Mouse (Mus musculus) right cerebral cortex, adult 18-20 months (tissue): ENCODE measurements at regions not wholly inside any gene's neighbourhood (a gene's known extent, or its start where the extent isn't known, plus 50 kb on each side); places are given as distances from the start of the nearest gene placed in this dataset.
A peak's percentile ranks its signal among the peaks of the same experiment; 100 is the strongest.

Source experiments
- DNase-seq: peaks from one replicate; pipeline ENCODE4 v3.0.0; 2022; ENCODE audit warnings: mixed read lengths

DNA sequence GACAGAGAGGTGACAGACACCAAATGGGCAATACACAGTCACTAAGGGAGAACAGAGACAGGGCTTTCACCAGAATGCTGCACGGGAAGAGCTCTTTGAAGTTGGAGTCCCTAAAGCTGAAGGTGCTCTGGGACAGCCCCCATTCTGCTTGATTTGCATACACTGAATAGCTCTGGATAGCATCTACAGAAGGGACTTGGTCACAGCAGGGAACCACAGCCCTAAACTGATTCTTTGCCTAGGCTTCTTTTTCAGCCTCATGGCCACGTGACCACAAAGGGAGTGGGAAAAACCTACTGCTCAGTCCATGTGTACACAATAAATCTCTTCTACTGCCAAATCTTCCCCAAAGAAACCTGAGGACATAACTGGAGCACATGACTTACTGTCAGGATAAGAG is 221.3 kb downstream of the Opa1 start:
- DNase-seq = no peak

DNA sequence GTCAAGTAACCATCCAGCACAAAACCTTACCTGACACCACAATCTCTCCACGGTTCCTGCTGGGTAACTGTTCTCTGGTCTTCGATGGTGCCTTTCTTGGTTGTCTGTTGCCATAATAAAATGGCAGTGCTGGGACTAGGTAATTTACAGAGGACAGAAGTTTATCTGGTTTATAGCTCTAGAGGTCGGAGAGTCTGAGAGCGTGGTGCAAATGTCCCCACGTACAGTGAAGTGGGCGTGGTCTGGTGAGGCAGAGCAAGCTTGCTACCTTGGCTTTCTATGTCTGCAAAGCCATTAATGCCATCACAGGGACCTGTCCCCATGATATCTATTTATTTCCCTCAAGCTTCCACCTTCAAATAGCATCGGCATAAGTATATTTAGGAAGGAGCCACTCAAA is 223.0 kb downstream of the Opa1 start:
- DNase-seq = no peak

DNA sequence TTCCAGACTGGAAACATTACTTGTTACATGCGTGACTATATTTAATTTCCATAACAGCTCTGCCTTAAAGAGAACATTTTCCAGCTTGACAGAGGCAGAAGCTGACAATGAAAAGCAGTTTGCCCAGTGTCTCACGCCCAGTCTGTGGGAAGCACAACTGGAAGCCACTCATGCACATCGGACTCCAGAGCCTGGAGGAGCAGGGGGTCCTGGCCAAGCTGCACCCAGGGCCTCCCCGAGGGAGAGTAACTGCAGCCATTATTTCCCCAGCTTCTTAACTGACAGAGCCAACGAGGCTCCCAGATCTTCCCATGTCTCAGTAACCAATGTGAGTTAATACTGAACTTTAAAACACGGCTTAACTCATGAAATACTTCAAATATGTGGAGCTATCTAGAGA is 223.5 kb downstream of the Opa1 start:
- no peak for DNase-seq

DNA sequence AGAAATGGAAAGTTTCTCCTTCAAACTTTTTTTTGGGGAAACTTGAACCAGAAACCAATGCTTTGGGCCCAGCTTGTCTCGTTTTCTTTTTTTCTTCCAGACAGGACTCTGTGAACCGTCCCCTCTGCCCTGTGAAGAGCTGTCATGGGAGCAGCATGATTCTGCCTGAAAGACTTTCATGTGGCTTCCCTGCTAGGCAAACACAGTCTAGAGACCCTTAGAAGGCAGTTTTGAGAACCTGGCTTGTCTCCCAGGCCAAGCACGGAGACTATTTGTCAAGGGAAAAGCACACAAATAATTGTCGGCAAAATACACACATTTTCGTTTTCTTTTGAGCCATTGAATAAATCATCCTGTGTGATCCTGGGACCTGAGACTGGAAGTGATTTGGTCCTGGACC is 228.7 kb downstream of the Opa1 start:
- DNase-seq = no peak

DNA sequence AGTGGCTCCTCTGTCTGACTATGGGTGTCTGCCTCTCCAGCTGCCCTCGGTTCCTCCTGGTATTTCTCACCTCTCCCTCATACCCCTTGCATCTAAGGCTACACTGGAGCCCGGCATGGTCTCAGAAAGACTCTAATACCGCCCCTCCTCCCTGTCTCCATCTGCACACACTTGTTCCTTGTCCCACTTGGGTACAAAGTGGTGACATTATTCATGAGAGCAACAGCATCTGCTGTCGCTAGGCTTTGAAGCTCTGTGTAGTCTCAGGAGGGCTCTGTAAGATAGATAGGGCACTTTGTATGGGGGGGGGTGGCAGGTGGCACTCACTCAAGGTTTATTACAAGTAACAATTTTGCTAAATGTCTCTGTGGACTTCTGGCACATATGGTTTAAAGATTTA is 229.7 kb downstream of the Opa1 start:
- no peak for DNase-seq

DNA sequence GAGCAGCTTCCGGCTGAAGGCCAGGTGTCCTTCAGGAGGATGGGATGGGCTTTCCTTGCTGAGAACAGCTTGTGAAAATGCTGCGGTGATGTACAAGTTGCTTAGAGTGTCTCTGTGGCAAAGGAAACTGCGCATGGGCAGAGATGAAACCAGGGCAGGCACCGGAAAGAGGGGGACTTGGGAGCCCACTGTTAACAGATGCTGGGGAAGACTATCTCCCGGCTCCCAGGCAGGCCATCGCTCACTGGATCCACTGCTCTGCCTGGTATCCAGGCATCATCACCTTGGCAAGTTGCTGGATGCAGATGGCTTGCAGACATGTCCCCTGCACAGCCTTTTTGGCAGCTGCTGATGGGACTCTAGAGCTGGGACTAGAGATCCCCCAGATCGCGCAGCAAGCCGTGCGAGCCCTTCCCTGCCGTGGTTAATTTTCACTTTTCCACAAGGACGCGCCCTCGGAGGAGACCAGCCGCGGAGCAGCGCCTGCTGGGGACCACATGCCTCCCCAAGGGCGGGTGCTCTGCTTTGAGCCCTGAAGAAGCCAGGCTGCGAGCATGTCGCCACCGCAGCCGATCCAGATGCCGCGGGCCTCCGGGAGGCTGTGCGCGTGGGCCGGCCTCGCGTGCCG is 234.4 kb downstream of the Opa1 start:
- DNase-seq = peak; percentile 69

DNA sequence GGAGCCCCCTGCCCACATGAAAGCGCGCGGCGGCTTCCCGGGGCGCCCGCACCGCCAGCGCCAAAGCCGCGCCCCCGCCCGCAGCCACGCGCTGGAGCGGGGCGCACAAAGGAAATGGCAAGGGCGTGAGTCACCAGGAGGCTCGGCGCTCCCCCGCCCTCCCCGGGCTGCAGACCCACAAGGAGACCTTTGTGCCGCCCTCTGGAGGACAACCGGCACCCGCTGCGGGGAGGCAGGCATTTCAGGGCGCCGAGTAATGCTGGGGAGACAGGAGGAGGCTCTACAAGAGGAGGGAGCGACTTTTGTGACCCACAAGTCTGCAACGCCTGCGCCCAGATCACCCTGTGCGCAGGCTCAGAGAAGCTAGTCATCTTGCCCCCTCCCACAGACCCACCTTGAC is 234.9 kb downstream of the Opa1 start:
- peak; percentile 88 for DNase-seq

DNA sequence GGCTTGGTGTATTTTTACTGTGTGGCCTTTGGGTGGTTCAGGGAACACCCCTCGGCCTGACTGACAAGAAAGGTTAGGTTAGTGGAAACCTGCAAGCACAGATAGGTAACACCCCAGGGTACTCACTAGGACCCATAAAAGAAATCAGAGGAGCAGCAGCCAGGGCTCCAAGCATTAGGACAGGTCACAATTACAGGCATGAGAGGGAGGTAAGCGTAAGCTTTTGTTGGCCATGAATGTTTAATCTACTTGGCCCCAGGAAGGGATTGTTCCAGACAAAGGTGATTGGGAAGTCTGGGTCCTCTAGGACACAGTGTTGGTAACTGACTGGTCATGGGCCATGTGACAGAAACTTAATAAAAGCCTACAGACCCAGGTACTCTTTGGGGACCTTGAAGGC is 235.5 kb downstream of the Opa1 start:
- peak; percentile 14 for DNase-seq

DNA sequence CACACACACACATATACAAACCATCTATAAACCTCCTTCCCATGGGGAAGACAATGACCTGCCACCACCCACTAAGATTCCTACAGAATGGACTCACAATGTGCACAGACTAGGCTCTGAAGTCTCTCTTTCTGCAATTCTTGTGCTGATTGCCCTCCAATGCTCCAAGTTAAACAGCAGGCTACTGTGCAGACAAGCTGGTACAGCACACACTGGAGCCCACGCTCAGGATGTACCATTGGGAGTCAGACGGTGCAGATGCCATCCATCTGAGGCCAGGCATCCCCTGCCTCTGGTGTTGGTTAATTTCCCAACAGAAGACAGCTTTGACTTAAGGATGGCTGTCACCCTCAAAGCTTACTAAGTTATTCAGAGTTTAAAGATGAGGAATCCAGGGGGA is 236.1 kb downstream of the Opa1 start:
- peak; percentile 47 for DNase-seq

DNA sequence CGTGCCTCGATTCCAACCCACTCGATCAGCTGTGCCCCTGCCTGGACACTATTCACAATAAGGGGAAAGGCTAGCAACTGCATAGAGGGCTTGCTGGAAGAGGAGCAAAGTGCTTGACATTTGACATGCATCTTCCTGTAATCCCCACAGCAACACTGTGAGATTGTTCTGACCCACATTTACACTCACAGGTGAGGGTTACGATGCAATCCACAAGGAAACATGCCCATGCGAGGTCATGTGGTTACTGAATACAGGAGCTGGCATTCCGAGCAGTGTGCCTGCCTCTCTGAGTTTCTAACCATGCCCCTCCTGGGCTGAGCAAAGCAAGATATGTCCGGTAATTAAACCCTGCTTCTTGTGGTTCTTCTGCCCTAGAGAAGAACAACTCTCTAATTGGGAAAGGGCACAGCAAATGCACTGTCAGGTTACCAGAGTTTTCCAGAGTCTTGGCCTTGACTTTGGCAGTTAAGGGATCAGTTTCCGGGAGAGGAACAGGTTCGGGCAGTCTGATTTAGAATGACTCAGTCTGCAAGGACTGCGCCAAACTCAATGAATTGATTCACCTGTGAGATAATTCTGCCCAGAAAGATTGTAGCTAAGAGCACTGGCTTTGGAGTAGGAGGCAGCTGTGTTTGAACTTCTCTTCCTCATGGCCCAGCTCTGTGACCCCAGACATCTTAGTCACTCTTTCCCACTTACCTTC is 236.7 kb downstream of the Opa1 start:
- no peak for DNase-seq

DNA sequence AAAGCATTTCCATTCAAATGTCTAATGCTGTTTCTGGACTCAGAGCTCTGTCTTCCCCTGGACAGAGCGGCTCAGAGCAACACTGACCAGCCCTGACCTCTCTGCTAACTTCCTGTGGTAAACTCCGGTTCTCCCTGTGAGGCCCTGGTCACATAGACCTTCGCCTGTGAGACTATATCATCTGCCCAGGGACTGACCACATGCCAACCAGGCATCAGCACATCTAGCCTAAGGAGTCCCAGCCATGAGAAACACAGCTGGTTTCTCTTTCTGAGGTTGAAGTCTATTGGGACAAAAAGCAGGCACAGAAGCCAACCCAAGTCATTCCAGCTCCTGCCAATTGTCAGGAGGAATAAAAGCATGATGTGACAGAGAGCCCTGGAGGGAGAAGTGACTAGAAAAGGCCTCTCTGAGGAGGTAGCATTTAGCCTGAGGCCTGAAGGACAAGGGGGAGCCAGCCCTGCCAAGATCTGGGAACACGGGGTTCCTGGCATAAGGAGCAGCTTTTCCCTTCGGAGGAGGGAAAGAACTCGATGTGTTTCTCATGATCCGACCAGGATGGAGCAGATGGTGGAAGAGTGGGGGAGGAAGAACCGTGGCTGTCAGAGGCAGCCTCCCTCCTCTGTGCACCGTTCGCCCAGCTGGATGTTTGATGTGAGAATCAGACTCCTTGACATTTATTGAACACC is 237.7 kb downstream of the Opa1 start:
- peak; percentile 93 for DNase-seq

DNA sequence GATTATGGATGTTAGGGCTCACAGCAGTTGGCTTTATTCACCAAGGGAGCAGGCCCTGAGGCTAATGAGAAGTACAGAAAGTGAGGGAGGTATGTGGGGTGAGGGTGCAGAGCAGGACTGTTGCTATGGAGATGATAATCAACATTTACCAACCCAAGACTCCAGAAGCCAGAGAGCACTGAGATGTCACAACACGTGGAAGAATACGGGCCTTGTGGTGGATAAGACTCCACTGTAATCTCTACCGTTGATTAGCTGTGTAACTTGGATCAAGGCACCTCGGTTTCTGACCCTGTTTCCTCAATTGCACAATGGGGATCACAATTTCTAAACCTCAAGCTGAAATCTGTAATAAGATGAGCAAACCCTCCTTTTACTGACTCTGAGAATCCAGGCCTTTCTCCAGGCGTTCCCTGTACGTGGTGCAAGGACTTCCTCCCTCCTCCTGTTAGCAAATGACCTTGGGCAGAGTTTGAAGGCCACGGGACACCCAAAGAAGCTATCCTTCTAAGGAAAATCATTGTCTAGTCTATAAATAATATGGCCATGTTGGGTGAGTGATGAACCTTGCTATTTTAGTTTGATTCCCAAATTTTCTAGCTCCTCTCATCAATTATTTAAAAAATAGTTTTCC is 239.8 kb downstream of the Opa1 start:
- DNase-seq = no peak

DNA sequence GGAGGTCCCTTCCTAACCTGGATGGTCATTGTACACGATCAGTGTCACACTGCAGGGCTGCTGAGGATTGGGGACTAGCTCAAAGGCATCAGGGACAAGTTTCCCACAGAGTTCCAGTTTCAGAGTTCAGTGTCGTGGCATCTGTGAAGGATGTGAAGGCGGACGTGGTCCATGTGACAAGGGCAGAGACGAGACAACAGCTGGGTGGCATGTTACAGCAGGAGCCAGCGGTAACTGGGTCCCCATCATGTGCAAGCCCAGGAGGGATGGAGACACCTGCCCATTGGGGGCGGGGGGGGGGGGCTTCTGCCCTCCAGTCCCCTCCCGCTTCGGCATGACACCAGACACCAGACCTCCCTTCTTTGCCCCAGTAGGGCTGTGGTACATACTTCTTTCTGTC is 241.6 kb downstream of the Opa1 start:
- DNase-seq = no peak

DNA sequence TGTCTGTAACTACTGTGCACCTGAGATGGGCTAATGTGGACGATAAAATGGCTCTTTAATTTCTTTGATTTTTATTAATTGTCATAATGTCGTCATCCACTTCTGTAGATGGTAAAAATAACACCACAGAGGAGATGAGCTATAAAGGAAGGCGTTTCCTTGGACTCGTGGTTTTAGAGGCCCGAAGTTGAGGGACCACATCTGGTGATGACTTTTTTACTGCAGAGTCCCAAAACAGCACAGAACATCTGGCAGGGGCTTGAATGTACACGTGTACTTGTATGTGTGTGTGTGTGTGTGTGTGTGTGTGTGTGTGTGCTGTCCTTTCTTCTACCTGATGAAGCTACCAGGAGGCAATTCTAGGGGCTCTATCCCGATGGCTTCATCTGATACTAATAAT is 242.1 kb upstream of the Hes1 start:
- no peak for DNase-seq

DNA sequence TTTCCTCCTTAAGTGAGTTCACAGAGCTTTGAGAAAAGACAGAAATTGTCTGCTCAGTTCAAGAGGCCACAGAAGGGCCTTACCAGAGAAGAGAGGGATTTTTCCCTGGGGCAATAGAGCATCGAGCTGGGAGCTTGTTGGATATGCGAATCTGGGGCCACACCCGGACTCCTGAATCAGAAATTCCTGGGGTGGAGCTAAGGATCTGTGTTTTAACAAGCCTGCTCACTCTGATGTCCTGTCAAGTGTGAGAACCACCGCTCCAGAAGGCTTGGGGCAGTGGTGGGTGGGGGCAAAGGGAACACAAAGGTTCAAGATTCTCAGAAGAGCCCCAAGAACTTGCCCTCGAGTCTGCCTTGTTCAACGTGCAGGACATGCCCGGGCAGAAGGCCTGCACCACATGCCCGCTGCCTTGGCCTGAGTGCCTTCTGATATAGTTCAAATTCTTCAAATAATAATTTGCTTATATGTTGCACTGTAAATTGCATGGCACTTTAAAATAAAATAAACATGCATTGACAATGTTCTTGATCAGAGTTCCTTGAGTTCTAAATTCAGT is 241.3 kb upstream of the Hes1 start:
- DNase-seq = no peak

DNA sequence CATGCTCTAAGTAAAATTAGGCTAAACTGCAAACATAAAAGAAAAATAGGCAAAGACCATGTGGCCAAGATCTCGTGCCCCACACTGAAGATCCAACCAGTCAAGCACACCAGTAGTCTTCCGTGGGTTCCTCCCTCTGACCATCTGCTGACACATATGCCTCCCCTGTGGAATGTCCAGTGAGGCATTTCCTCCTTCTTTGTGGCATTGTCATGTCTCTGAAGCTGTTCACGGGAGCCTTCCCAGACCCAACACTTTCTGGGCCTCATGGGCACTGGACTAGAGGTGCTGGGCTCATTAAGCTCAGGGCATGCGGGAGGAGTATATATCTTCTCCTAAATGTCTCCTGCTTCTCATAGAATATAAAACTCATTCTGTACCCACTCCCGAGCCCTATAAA is 237.3 kb upstream of the Hes1 start:
- DNase-seq = no peak

DNA sequence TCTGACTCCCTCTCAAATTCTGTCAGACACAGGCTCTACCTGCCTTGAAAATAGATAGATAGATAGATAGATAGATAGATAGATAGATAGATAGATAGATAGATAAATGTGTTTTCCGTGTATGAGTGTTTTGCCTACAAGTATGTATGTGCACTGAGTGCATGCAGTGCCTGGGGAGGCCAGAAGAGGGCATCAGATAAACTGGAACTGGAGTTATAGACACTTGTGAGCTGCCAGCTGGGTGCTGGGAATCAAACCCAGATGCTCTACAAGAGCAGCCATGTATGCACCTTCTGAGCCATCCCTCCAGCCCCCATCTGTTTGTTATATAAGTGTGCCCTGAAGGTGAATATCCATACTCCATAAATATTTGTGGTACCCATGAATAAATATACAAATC is 236.4 kb upstream of the Hes1 start:
- no peak for DNase-seq

DNA sequence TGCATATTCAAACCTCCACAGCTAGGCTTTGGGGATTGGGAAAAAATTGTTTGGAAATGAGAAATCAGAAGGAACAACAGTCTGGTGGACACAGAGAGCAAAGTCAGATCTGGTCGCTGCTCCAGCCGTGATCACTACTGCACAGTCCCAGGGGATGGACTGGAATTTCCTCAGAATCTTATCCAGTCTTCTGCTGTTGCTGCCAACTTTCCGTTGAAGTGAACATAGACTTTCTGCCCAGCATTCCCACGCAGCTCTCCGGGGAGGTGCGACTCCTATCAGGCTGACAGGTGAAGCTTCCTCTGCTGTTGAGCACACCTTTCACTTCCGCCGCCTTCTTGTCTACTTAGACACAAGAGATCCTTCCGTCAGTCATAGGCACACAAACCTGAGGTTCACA is 234.7 kb upstream of the Hes1 start:
- no peak for DNase-seq

DNA sequence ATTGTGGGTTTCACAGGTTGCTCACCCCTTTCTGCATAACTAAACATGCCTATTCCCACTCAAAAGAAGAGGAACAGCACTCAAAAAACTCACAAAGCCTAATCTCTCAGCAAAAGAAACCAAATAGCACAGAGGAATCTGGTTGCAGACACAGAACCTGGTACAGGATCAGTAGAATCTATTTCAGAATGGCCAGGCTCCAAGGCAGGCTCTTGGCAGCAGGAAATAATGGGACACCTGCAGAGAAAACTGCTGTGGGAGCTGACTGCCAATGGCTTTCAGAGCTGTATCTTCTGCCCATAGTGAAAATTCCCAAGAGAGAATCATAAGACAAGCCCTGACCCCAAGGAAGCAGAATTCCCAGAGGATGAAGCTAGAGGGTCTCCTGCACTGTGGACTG is 234.1 kb upstream of the Hes1 start:
- DNase-seq = no peak

DNA sequence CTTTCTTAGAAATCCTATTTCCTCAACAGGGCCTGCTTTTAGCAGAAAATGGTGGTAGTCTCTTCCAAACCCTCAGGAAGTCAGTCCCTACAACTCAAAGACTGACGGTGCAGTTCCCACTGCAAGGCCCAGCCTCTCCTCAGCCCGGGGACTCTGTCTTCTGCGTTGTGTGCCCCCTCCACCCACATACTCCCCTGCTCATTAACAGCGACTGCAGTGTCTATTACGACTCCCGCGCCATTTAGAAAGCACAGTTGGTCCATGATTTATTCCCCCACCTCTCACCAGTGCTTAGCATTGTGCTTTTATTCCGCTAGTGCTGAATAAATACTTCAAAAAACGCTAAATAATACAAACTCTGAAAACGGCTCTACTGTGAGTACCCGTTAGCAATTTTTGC is 230.9 kb upstream of the Hes1 start:
- no peak for DNase-seq

DNA sequence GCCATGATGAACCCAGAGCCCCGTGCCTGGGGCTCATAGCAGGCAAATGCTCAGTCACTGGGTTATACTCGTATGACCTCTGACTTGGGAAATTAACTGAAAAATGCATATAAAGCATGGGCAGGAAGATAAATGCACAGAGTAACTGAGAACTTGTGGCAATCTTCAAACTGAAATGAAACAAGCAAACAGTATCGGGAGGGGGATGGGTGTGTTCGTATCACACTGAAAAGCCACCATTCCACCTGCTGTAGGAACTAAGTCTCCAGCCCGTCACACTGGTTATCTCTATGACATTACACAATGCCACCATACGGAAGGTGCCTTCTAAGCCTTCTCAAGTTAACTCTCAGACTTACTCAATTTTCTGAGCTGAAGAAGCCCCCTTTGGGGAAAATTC is 230.3 kb upstream of the Hes1 start:
- DNase-seq = no peak

DNA sequence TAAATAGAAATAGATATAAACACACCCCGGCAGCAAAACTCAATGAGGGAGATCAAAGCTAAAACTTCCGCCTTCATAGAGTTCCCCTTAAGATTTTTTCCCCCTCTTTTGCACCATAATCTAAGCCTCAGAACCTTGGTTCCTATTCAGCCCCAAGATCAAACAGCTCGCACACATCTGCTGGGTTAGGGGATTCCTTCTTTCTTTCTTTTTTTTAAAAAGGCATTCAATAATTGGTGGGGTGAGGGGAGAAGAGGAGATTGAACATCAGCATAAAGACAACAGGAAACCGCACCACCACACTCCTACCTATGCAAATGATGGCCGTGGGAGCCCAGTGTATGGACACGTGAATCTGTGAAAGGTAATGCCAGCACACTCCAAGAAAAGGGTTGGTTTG is 229.5 kb upstream of the Hes1 start:
- DNase-seq = no peak

DNA sequence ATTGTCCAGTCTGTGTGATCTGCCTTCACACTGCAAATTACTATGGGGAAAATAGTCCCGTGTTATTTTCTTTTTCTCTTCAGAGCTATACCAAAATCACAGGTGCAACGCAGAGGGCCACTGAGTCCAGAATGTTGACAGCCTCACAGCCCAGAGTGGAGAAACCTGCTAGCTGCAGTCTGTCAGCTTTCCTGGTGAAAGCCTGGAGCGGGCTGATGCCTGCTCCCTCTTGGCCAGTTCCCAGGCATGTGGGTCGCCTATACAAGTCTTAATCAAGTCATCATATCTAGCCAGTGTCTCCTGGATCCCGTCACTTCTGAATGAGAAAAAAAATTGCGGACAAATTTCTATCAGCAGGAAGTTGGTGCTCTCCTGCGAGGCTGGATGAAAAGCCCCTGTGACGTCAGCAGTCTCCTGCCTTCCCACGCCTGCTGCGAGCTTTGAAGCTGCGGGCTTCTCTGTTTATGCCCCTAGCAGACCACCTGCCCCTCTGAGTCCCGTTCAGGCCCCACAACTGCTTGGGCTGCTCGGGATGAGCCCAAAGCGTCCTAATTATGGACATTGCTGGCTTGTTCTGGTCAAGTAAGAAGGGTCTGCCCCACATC is 227.1 kb upstream of the Hes1 start:
- peak; percentile 45 for DNase-seq
